Mouse (Mus musculus): ENCODE results near the gene Rpp25. TPM values are rescaled to one million over a fixed set of nuclear protein-coding genes. Genes with fewer than 3 reads are reported as not detected.
A peak's percentile ranks its signal among the peaks of the same experiment; 100 is the strongest.

The Rpp25 gene
- polyA plus RNA-seq, 1 experiment, result 0.61 TPM

DNA sequence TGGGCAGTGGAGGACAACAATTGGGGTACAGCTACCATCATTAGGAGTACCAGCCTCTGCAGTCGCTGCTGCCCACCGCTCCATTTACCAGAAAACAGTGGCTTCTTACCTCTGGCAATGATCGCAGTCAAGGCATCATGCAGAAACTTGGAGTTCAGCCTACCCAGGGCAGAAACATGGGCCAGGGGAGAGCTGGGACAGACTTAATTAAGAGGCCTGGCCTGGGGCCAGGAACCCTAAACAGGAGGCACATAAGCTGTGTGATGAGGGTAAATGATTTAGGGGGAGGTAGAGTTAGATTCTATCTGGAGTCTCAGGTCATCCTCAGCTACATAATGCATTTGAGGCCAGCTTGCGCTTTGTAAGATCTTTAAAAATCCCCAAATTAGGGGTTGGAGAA, 45.4 kb downstream of the Rpp25 start:
- H3K4me1 ChIP-seq (ENCODE audit: control insufficient read depth, insufficient read depth, low read length), result peaks cover 4% of the 10 kb centered on the region; the same call in 1 of the 2 replicates
- H3K4me3 ChIP-seq (ENCODE audit: insufficient read depth, low read length), result no peak overlapping the region
- H3K27ac ChIP-seq (ENCODE audit: insufficient read depth, low read length), result no peak overlapping the region
- TF ChIP-seq CTCF (IDR thresholded peaks at IDR 0.05; ENCODE audit: borderline replicate concordance, insufficient read depth, low read length) (no peak), POLR2A (IDR thresholded peaks at IDR 0.05; ENCODE audit: low read depth, low read length) (no peak)

DNA sequence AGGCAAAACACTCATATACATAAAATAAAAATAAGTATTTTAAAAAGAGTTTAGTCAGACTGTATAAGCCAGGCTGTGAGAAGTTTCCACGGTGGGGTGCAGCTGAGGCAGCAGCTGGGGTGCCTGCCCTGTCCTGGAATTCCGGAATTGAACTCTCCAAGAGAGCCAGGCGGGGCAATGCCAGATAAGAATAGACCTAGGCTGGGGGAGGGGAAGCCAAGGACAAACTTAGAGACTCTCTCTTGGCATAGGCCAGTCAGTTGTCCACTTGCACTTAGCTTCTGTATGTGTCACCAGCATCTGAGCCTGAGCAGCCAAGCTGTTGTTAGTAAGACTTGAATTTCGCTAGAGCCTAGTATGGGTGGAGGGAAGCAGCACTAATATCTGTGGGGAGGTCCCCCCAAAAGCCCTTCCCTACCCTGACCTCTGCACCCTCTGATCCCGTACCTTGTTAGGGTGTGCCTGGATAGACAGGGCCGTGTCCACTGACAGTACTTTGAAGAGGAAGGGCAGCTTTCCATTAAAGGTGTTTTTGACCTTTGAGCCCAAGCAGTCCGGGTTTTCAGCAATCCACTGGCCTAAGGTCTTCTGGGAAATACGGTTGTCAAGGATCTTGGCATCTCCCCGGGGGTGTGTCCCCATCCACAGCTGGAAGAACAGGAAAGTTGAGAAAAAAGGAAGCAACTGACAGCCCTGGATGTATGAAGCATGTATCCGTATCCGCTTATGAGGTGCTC, 46.5 kb downstream of the Rpp25 start:
- Histone ChIP-seq H3K4me3 (ENCODE audit: insufficient read depth, low read length) (no peak overlapping the region), H3K4me1 (ENCODE audit: control insufficient read depth, insufficient read depth, low read length) (peaks cover 4% of the 10 kb centered on the region; the same call in 1 of the 2 replicates), H3K27ac (ENCODE audit: insufficient read depth, low read length) (no peak overlapping the region)
- no peak for TF ChIP-seq POLR2A (IDR thresholded peaks at IDR 0.05; ENCODE audit: low read depth, low read length)
- TF ChIP-seq CTCF (IDR thresholded peaks at IDR 0.05; ENCODE audit: borderline replicate concordance, insufficient read depth, low read length), result no peak

DNA sequence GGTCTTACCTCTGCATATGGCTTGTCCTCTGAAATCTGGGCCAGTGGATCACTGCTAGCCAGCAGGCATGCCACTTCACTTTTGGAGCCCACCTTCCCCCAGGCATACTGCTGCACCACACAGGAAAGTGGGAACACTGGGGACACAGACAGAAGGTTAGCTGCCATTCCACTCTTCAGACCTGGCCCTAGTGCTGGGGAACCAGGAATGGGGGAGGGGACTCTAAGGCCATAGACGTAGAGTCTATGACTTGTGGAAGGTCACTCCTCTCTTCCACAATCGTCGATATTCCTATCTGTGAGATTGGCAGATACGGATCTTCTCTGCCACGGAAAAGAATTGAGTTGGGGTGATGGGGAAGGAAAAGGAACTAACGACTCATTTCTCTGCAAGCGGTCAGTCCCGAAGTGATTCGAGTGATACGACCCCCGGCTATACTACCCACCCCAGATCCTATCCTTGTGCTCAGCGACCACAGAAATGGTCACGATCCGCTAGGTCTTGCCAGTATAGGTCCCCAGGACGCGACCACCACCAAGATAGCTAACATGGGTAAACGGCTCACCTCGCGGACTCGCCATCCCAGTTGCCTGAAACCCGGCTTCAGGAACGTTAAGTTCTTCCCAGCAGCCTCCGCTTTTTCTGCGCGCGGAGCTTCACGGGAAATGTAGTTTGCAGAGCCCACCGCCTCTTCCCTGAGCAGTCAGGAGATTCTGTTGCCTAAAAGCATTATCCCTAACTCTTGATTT, 48.5 kb downstream of the Rpp25 start, which contains the start of gene Mpi:
Gene Mpi, minus strand, starts transcription at position 625 of the 749 bp plus-strand sequence.
- no peak within 1 kb of the TSS for H3K27ac ChIP-seq (ENCODE audit: insufficient read depth, low read length)
- H3K4me3 ChIP-seq (ENCODE audit: insufficient read depth, low read length), result peak within 1 kb of the TSS; percentile 71
- peaks cover 4% of the 10 kb centered on the region; the same call in 1 of the 2 replicates for H3K4me1 ChIP-seq (ENCODE audit: control insufficient read depth, insufficient read depth, low read length)
- TF ChIP-seq POLR2A (IDR thresholded peaks at IDR 0.05; ENCODE audit: low read depth, low read length), result peak; percentile 91
- no peak for TF ChIP-seq CTCF (IDR thresholded peaks at IDR 0.05; ENCODE audit: borderline replicate concordance, insufficient read depth, low read length)

DNA sequence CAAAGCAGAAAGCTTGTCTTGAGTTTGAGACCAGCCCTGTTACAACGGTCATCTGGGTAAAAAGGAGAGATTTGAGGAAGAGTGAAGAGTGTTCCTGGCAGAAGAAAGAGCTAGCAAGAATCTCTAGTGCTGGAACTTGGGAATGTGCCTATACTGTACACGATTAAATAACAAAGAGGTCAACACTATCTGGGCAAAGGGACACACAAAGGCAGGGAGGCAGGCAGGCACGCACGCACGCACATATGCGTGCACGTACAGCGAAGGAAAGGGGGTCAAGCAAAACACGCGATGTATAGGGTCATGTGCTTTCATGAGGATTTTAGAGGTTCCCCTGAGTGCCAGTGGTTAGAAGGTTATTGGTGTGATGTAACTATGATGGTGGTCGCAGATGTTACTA, 49.3 kb downstream of the Rpp25 start:
- TF ChIP-seq CTCF (IDR thresholded peaks at IDR 0.05; ENCODE audit: borderline replicate concordance, insufficient read depth, low read length) (no peak), POLR2A (IDR thresholded peaks at IDR 0.05; ENCODE audit: low read depth, low read length) (no peak)
- no peak overlapping the region for H3K27ac ChIP-seq (ENCODE audit: insufficient read depth, low read length)
- peaks cover 4% of the 10 kb centered on the region; the same call in 1 of the 2 replicates for H3K4me1 ChIP-seq (ENCODE audit: control insufficient read depth, insufficient read depth, low read length)
- H3K4me3 ChIP-seq (ENCODE audit: insufficient read depth, low read length), result no peak overlapping the region

DNA sequence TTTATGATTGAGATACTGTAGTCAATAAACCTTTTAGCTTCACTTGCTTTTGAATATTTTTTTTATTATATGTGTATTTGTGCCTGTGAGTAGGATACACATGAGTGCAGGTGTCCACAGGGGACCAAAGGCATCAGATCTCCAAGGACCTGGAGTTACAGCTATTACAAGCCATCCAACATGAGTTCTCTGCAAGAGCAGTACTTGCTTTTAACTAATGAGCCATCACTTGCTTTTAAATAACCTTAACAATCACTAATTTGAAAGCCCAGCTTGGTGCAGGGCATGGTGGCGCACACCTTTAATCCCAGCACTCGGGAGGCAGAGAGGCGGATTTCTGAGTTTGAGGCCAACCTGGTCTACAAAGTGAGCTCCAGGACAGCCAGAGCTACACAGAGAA, 50.9 kb downstream of the Rpp25 start:
- TF ChIP-seq POLR2A (IDR thresholded peaks at IDR 0.05; ENCODE audit: low read depth, low read length) (no peak), CTCF (IDR thresholded peaks at IDR 0.05; ENCODE audit: borderline replicate concordance, insufficient read depth, low read length) (no peak)
- Histone ChIP-seq H3K4me3 (ENCODE audit: insufficient read depth, low read length) (no peak overlapping the region), H3K4me1 (ENCODE audit: control insufficient read depth, insufficient read depth, low read length) (peaks cover 4% of the 10 kb centered on the region; the same call in 1 of the 2 replicates), H3K27ac (ENCODE audit: insufficient read depth, low read length) (no peak overlapping the region)

Other genes starting within 250 kb of the Rpp25 start
- gene 1700017B05Rik, start 241.4 kb upstream of the Rpp25 start, polyA plus RNA-seq (2011; ENCODE audit: insufficient read length, low read depth, missing spikeins), result 30.6 and 36.6 TPM in 2 replicates
- 26.6 and 31.0 TPM in 2 replicates for gene Ppcdc, start 63.9 kb upstream of the Rpp25 start, polyA plus RNA-seq (2011; ENCODE audit: insufficient read length, low read depth, missing spikeins)
- 23.7 and 26.1 TPM in 2 replicates for gene Scamp5, start 36.0 kb upstream of the Rpp25 start, polyA plus RNA-seq (2011; ENCODE audit: insufficient read length, low read depth, missing spikeins)
- gene Cox5a, start 17.2 kb downstream of the Rpp25 start, polyA plus RNA-seq (2011; ENCODE audit: insufficient read length, low read depth, missing spikeins), result 252 and 293 TPM in 2 replicates
- 12.6 and 13.0 TPM in 2 replicates for gene Fam219b, start 33.5 kb downstream of the Rpp25 start, polyA plus RNA-seq (2011; ENCODE audit: insufficient read length, low read depth, missing spikeins)
- 32.2 and 35.6 TPM in 2 replicates for gene Mpi, start 48.7 kb downstream of the Rpp25 start, polyA plus RNA-seq (2011; ENCODE audit: insufficient read length, low read depth, missing spikeins)
- 37.0 and 38.2 TPM in 2 replicates for gene Scamp2, start 56.9 kb downstream of the Rpp25 start, polyA plus RNA-seq (2011; ENCODE audit: insufficient read length, low read depth, missing spikeins)
- 17.6 and 19.4 TPM in 2 replicates for gene Ulk3, start 85.4 kb downstream of the Rpp25 start, polyA plus RNA-seq (2011; ENCODE audit: insufficient read length, low read depth, missing spikeins)
- not detected in 2 replicates for gene Cplx3, start 102.3 kb downstream of the Rpp25 start, polyA plus RNA-seq (2011; ENCODE audit: insufficient read length, low read depth, missing spikeins)
- not detected in 2 replicates for gene Lman1l, start 116.7 kb downstream of the Rpp25 start, polyA plus RNA-seq (2011; ENCODE audit: insufficient read length, low read depth, missing spikeins)
- 51.2 and 56.2 TPM in 2 replicates for gene Csk, start 149.6 kb downstream of the Rpp25 start, polyA plus RNA-seq (2011; ENCODE audit: insufficient read length, low read depth, missing spikeins)
- not detected in 2 replicates for gene Cyp1a2, start 179.7 kb downstream of the Rpp25 start, polyA plus RNA-seq (2011; ENCODE audit: insufficient read length, low read depth, missing spikeins)
- gene Cyp1a1, start 183.9 kb downstream of the Rpp25 start, polyA plus RNA-seq (2011; ENCODE audit: insufficient read length, low read depth, missing spikeins), result not detected in 2 replicates
- 16.6 and 19.8 TPM in 2 replicates for gene Edc3, start 204.5 kb downstream of the Rpp25 start, polyA plus RNA-seq (2011; ENCODE audit: insufficient read length, low read depth, missing spikeins)